Mouse (Mus musculus) cortical plate, adult 2 months (tissue): ENCODE measurements around the gene Gm3149. TPM values are rescaled to one million over a fixed set of nuclear protein-coding genes. Genes with fewer than 3 reads are reported as not detected.
A peak's percentile ranks its signal among the peaks of the same experiment; 100 is the strongest.
"Not testable (repeated sequence)": the region's sequence is repeated elsewhere in the genome, so short reads cannot be mapped to it uniquely, and the experiment has no call there.

Experiments used
- H3K27ac ChIP-seq: fragments of 200-500 bp; 2 replicates; pipeline ENCODE4 v1.5.1; 2012; ENCODE audit warnings: low read length, control low read depth, inconsistent platforms; ENCODE audit not compliant: insufficient read depth
- H3K4me1 ChIP-seq: fragments of 200-500 bp; 2 replicates; pipeline ENCODE4 v1.6.1; 2011; ENCODE audit warnings: low read length; ENCODE audit not compliant: control insufficient read depth, insufficient read depth
- H3K4me3 ChIP-seq: fragments of 200-500 bp; 2 replicates; pipeline ENCODE4 v1.5.1; 2011; ENCODE audit warnings: mild to moderate bottlenecking, low read length, control low read depth; ENCODE audit not compliant: insufficient read depth
- CTCF ChIP-seq: fragments of 200-500 bp; IDR thresholded peaks from 2 replicates; pipeline ENCODE4 v1.5.1; 2011; ENCODE audit warnings: mild to moderate bottlenecking, control low read depth, low read length; ENCODE audit not compliant: insufficient read depth; ENCODE audit errors: extremely low read depth
- polyA plus RNA-seq: library from polyadenylated mRNA; depleted of rRNA; stranded (reverse); fragments of >200 nt; gene quantifications from 2 replicates; pipeline ENCODE4 v1.2.3, GENCODE M21; 2012; rRNA removed

Gene Gm3149
- not detected in 2 replicates for polyA plus RNA-seq

GRCm38 (mm10) chr14:4316983-4317382, at the start of gene Gm3149:
Gene Gm3149, plus strand, starts transcription at chr14:4317283.
- not testable (repeated sequence) for H3K4me3 ChIP-seq, H3K27ac ChIP-seq, H3K4me1 ChIP-seq

GRCm38 (mm10) chr14:4269238-4269950, 47.7 kb upstream of the Gm3149 start:
- not testable (repeated sequence) for H3K4me3 ChIP-seq, H3K4me1 ChIP-seq, H3K27ac ChIP-seq

DNA sequence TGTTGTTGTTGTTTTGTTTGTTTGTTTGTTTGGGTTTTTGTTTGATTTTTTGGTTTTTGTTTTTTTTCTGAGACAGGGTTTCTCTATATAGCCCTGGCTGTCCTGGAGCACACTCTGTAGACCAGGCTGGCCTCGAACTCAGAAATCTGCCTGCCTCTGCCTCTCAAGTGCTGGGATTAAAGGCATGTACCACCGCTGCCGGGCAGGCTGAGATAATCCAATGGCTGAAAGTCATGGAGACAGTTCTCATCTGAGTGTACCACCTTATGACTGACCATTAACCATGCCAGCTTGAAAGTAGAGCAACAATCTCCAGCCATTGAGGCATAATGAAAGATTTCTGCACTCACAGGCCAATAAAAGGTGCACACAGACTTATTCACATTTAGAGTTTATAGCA, 37.3 kb upstream of the Gm3149 start:
- not testable (repeated sequence) for H3K4me1 ChIP-seq, H3K4me3 ChIP-seq, H3K27ac ChIP-seq

GRCm38 (mm10) chr14:4334476-4335080, 17.5 kb downstream of the Gm3149 start, which contains the start of gene 2610042L04Rik:
Gene 2610042L04Rik, plus strand, starts transcription at chr14:4334763.
- not testable (repeated sequence) for H3K27ac ChIP-seq, H3K4me1 ChIP-seq
- peak within 1 kb of the TSS; percentile 31; the same call in 1 of the 2 replicates for H3K4me3 ChIP-seq

- not testable (repeated sequence) for H3K4me3 ChIP-seq, H3K27ac ChIP-seq, H3K4me1 ChIP-seq
- TF ChIP-seq CTCF: peak; percentile 3; the same call in 1 of the 2 replicates
These were observed 18.4 kb downstream of the Gm3149 start for GRCm38 (mm10) chr14:4335506-4335905.

- H3K4me3 ChIP-seq, H3K27ac ChIP-seq, H3K4me1 ChIP-seq: not testable (repeated sequence)
These were observed 51.9 kb downstream of the Gm3149 start for GRCm38 (mm10) chr14:4368991-4369390.

- H3K4me3 ChIP-seq, H3K27ac ChIP-seq, H3K4me1 ChIP-seq: not testable (repeated sequence)
These were observed 52.6 kb downstream of the Gm3149 start for GRCm38 (mm10) chr14:4369691-4370090.

Other genes with a start within 250 kb of the Gm3149 start
- not detected in 2 replicates for gene Gm3115, start 233.2 kb upstream of the Gm3149 start, polyA plus RNA-seq
- 0.90 and 1.1 TPM in 2 replicates for gene Gm8108, start 206.8 kb upstream of the Gm3149 start, polyA plus RNA-seq
- gene Gm3127, start 152.3 kb upstream of the Gm3149 start, polyA plus RNA-seq: not detected in 2 replicates
- gene Gm2974, start 134.7 kb upstream of the Gm3149 start, polyA plus RNA-seq: 0.81 and 1.1 TPM in 2 replicates
- gene Gm3138, start 67.7 kb upstream of the Gm3149 start, polyA plus RNA-seq: not detected in 2 replicates
- 0.50 and 0.81 TPM in 2 replicates for gene 2610042L04Rik, start 17.5 kb downstream of the Gm3149 start, polyA plus RNA-seq
- not detected in 2 replicates for gene Gm3159, start 80.2 kb downstream of the Gm3149 start, polyA plus RNA-seq
- gene Gm3164, start 98.2 kb downstream of the Gm3149 start, polyA plus RNA-seq: 0.34 and 0.40 TPM in 2 replicates
- gene Gm3173, start 113.7 kb downstream of the Gm3149 start, polyA plus RNA-seq: 1.8 TPM in 1 of 2 replicates, not detected in the other
- 0.06 and 0.08 TPM in 2 replicates for gene Gm3182, start 164.5 kb downstream of the Gm3149 start, polyA plus RNA-seq
- gene Gm3047, start 238.1 kb downstream of the Gm3149 start, polyA plus RNA-seq: not detected in 2 replicates